Mouse (Mus musculus) C3H10T1/2 (cell line): ENCODE data around the gene Gm17428. TPM values are rescaled to one million over a fixed set of nuclear protein-coding genes. Genes with fewer than 3 reads are reported as not detected.

Experiments
- polyA plus RNA-seq, 2 experiments: library from polyadenylated mRNA; unstranded; fragments of >200 nt; fragmentation: generic; extraction: Trizol; gene quantifications; one replicate each; pipeline ENCODE4 v1.2.1; 2012; ENCODE audit warnings: missing spikeins in 2 of 2

Gene Gm17428
- not detected for polyA plus RNA-seq

GRCm38 (mm10) chr14:54976633-54977032 lies at the start of gene Gm17428:
Gm17428 (plus strand) TSS chr14:54976933.

GRCm38 (mm10) chr14:54932645-54933150 lies 44.0 kb upstream of the Gm17428 start, which contains the start of gene Il25:
Il25 (plus strand) TSS chr14:54932695.

GRCm38 (mm10) chr14:54935904-54936830 lies 40.6 kb upstream of the Gm17428 start, which contains the start of gene Cmtm5:
Cmtm5 (plus strand) TSS chr14:54936261.

GRCm38 (mm10) chr14:54966320-54966977 lies 10.3 kb upstream of the Gm17428 start, which contains the start of gene Myh6:
Myh6 (minus strand) TSS chr14:54966927.

GRCm38 (mm10) chr14:54994136-54994868 lies 17.6 kb downstream of the Gm17428 start, which contains the start of gene Myh7:
Myh7 (minus strand) TSS chr14:54994626.

GRCm38 (mm10) chr14:55014991-55015766 lies 38.4 kb downstream of the Gm17428 start, which contains the start of gene Ngdn:
Ngdn (plus strand) TSS chr14:55015454.

Other genes with a start within 250 kb of the Gm17428 start
- gene Slc7a8, start 195.0 kb upstream of the Gm17428 start, polyA plus RNA-seq: under 1 TPM in 1 of 2 experiments, not detected in 1; 0.01 TPM
- not detected for gene Rnf212b, start 162.8 kb upstream of the Gm17428 start, polyA plus RNA-seq
- 1 to 10 TPM in 1 of 2 experiments, under 1 TPM in 1; 0.33 to 2.6 TPM for gene Homez, start 106.0 kb upstream of the Gm17428 start, polyA plus RNA-seq
- gene Ppp1r3e, start 99.4 kb upstream of the Gm17428 start, polyA plus RNA-seq: under 1 TPM; 0.53 to 0.73 TPM
- 10 to 100 TPM in 1 of 2 experiments, 1 to 10 TPM in 1; 2.4 to 13.8 TPM for gene Bcl2l2, start 93.6 kb upstream of the Gm17428 start, polyA plus RNA-seq
- 1 to 10 TPM in 1 of 2 experiments, under 1 TPM in 1; 0.08 to 1.2 TPM for gene Gm20521, start 93.5 kb upstream of the Gm17428 start, polyA plus RNA-seq
- 100 to 1,000 TPM in 1 of 2 experiments, 10 to 100 TPM in 1; 99.1 to 108 TPM for gene Pabpn1, start 84.4 kb upstream of the Gm17428 start, polyA plus RNA-seq
- under 1 TPM; 0.01 to 0.37 TPM for gene Slc22a17, start 63.8 kb upstream of the Gm17428 start, polyA plus RNA-seq
- gene Efs, start 50.8 kb upstream of the Gm17428 start, polyA plus RNA-seq: under 1 TPM in 1 of 2 experiments, not detected in 1; 0.05 TPM
- gene Il25, start 44.2 kb upstream of the Gm17428 start, polyA plus RNA-seq: not detected
- gene Cmtm5, start 40.7 kb upstream of the Gm17428 start, polyA plus RNA-seq: not detected
- not detected for gene Myh6, start 10.0 kb upstream of the Gm17428 start, polyA plus RNA-seq
- under 1 TPM; 0.05 to 0.07 TPM for gene Myh7, start 17.7 kb downstream of the Gm17428 start, polyA plus RNA-seq
- gene Ngdn, start 38.5 kb downstream of the Gm17428 start, polyA plus RNA-seq: 10 to 100 TPM; 11.8 to 40.7 TPM
- gene Zfhx2, start 115.4 kb downstream of the Gm17428 start, polyA plus RNA-seq: under 1 TPM; 0.08 to 0.59 TPM
- gene Thtpa, start 117.9 kb downstream of the Gm17428 start, polyA plus RNA-seq: 10 to 100 TPM in 1 of 2 experiments, 1 to 10 TPM in 1; 3.1 to 11.9 TPM
- 1 to 10 TPM; 4.9 to 6.1 TPM for gene Ap1g2, start 129.7 kb downstream of the Gm17428 start, polyA plus RNA-seq
- gene Jph4, start 140.0 kb downstream of the Gm17428 start, polyA plus RNA-seq: under 1 TPM in 1 of 2 experiments, not detected in 1; 0.01 TPM
- not detected for gene Dhrs2, start 245.1 kb downstream of the Gm17428 start, polyA plus RNA-seq